Mouse (Mus musculus): ENCODE results near the gene Pkd2.

DNA sequence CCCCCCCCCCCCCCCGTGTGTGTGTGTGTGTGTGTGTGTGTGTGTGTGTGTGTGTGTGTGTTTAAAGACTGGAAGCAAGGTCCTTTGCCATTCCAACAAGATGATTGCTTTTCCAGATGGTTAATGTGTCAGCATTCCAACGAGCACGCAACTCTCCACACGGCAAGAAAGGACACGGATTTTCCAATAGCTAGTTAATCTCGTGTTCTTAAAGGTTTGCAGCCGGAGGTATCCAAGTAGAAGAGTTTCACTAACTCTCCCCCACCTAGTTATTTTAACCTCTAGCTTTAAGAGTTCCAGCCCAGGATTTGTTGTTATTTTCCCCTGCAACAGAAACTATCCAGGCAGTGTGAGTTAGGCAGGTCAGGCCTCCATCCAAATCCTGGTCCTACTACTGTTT is 1.6 kb downstream of the Pkd2 start:
- no peak for TF ChIP-seq CTCF (IDR thresholded peaks at IDR 0.05; ENCODE audit: borderline replicate concordance, insufficient read depth, low read length)
- no peak for TF ChIP-seq POLR2A (IDR thresholded peaks at IDR 0.05; ENCODE audit: low read depth, low read length)

Data from embryonic fibroblast, embryonic 13.5 days (primary cell).